Mouse (Mus musculus): ENCODE results near the gene Tcf23.
A peak's percentile ranks its signal among the peaks of the same experiment; 100 is the strongest.

DNA sequence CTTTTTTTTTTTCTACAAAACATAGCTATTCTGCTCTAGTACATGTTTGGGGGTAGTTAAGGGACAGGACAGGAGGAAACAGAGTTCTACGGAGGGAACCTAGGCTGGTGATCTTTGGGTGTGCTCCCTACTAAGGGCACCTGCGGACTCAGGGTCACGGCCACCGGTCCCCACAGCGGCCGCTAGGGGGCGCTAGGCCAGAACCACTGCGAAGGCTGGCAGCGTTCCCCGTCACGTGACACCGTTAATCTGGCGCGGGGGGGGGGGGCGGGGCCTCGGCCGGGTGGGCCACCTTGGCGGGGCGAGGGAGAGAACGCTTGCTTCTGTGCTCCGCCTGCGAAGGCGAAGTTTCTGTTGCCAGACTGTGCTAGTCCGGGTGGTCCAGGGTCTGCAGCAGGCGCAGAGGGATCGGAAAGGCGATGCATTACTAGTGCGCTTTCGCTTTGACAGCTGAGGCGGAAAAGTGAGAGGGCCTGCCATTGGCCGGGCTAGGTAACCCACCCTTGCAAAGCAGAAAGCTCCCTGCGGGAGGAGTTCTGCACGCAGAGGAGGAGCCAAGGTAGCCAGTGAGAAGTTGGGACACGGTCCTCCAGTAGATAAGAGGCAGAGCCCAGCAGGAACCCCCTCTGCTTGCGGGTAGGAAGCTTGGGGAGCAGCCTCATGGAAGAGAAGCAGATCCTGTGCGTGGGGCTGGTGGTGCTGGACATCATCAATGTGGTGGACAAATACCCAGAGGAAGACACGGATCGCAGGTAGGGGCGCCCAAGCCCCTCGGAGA lies 47.0 kb upstream of the Tcf23 start, which contains the start of gene Khk:
- TF ChIP-seq CTCF (IDR thresholded peaks at IDR 0.05; ENCODE audit: low read depth) (peak; percentile 88), EP300 (IDR thresholded peaks at IDR 0.05; ENCODE audit: low read depth) (no peak)
